Mouse (Mus musculus) embryonic facial prominence, embryonic 13.5 days (tissue): ENCODE measurements around the gene Rbbp6. TPM values are rescaled to one million over a fixed set of nuclear protein-coding genes. Genes with fewer than 3 reads are reported as not detected.

Source experiments
- ATAC-seq: fragments of 200-750 bp; cut with Nextera tagmentation; 2 replicates; pipeline ENCODE4 v1.8.0; 2017; ENCODE audit warnings: low read depth; ENCODE audit not compliant: insufficient number of reproducible peaks, insufficient read depth, low FRiP score, low TSS enrichment
- H3K27ac ChIP-seq: fragments of 300-500 bp; sonication (generic); 2 replicates; pipeline ENCODE4 v1.5.1; 2015; ENCODE audit warnings: moderate library complexity, mild to moderate bottlenecking, inconsistent platforms
- H3K27me3 ChIP-seq: fragments of 300-500 bp; sonication (generic); 2 replicates; pipeline ENCODE4 v1.6.1; 2015; ENCODE audit warnings: mild to moderate bottlenecking, inconsistent platforms
- H3K36me3 ChIP-seq: fragments of 300-500 bp; sonication (generic); 2 replicates; pipeline ENCODE4 v1.6.1; 2015; ENCODE audit warnings: mild to moderate bottlenecking, inconsistent platforms
- H3K4me1 ChIP-seq: fragments of 300-500 bp; sonication (generic); 2 replicates; pipeline ENCODE4 v1.6.1; 2015; ENCODE audit warnings: inconsistent platforms
- H3K4me2 ChIP-seq: fragments of 300-500 bp; sonication (generic); 2 replicates; pipeline ENCODE4 v1.6.1; 2015; ENCODE audit warnings: moderate library complexity, mild to moderate bottlenecking, inconsistent platforms
- H3K4me3 ChIP-seq: fragments of 300-500 bp; sonication (generic); 2 replicates; pipeline ENCODE4 v1.5.1; 2015; ENCODE audit warnings: mild to moderate bottlenecking, inconsistent platforms
- H3K9ac ChIP-seq: fragments of 300-500 bp; sonication (generic); 2 replicates; pipeline ENCODE4 v1.6.1; 2015; ENCODE audit warnings: mild to moderate bottlenecking, inconsistent platforms
- H3K9me3 ChIP-seq: fragments of 300-500 bp; sonication (generic); 2 replicates; pipeline ENCODE4 v1.6.1; 2016; ENCODE audit warnings: inconsistent platforms
- WGBS: fragments of 180-500 bp; shearing (Covaris S2); methylation state at CpG from one replicate; pipeline ENCODE4 v1.1.7; 2015; ENCODE audit warnings: mixed read lengths; 5-methylcytosine and 5-hydroxymethylcytosine counted together
- polyA plus RNA-seq: library from polyadenylated mRNA; unstranded; fragments of >200 nt; fragmentation: Nextera tagmentation; extraction: Ambion mirVana; gene quantifications from 2 replicates; pipeline ENCODE4 v1.2.1, GENCODE M21; 2015

Rbbp6 gene
- polyA plus RNA-seq, 1 experiment from 2014 or later, result 41.0 TPM

GRCm38 (mm10) chr7:122979514-122979913 is 14.0 kb downstream of the Rbbp6 start:
- Histone ChIP-seq H3K9ac (no peak overlapping the region), H3K9me3 (no peaks in the 10 kb centered on the region), H3K27ac (no peak overlapping the region), H3K36me3 (peaks cover 36% of the 10 kb centered on the region), H3K27me3 (no peaks in the 10 kb centered on the region), H3K4me2 (no peak overlapping the region), H3K4me3 (no peak overlapping the region), H3K4me1 (no peaks in the 10 kb centered on the region)
- WGBS, result 80% methylated on average over 1 of the region's 1 CpGs
- no peak for ATAC-seq

GRCm38 (mm10) chr7:122998189-122998588 is 32.7 kb downstream of the Rbbp6 start:
- H3K4me2 ChIP-seq, result no peak overlapping the region
- H3K36me3 ChIP-seq, result peaks cover 90% of the 10 kb centered on the region
- no peaks in the 10 kb centered on the region for H3K27me3 ChIP-seq
- no peaks in the 10 kb centered on the region for H3K4me1 ChIP-seq
- H3K27ac ChIP-seq, result no peak overlapping the region
- no peak overlapping the region for H3K4me3 ChIP-seq
- H3K9me3 ChIP-seq, result no peaks in the 10 kb centered on the region
- H3K9ac ChIP-seq, result no peak overlapping the region
- no peak for ATAC-seq
- WGBS, result 79% methylated on average over 3 of the region's 3 CpGs

- H3K4me3 ChIP-seq, result no peak overlapping the region
- H3K9me3 ChIP-seq, result no peaks in the 10 kb centered on the region
- no peak overlapping the region for H3K4me2 ChIP-seq
- no peaks in the 10 kb centered on the region for H3K4me1 ChIP-seq
- H3K36me3 ChIP-seq, result peaks cover 92% of the 10 kb centered on the region
- no peak overlapping the region for H3K9ac ChIP-seq
- no peak overlapping the region for H3K27ac ChIP-seq
- no peak for ATAC-seq
- no peaks in the 10 kb centered on the region for H3K27me3 ChIP-seq
- 88% methylated on average over 11 of the region's 11 CpGs for WGBS
Observed at GRCm38 (mm10) chr7:122999871-123000396, 34.4 kb downstream of the Rbbp6 start.

- Histone ChIP-seq H3K27ac (no peak overlapping the region), H3K4me1 (no peaks in the 10 kb centered on the region), H3K9me3 (no peaks in the 10 kb centered on the region), H3K4me3 (no peak overlapping the region), H3K36me3 (peaks cover 84% of the 10 kb centered on the region), H3K9ac (no peak overlapping the region), H3K4me2 (no peak overlapping the region), H3K27me3 (no peaks in the 10 kb centered on the region)
- WGBS, result 93% methylated on average over 16 of the region's 16 CpGs
- ATAC-seq, result no peak
Observed at GRCm38 (mm10) chr7:123000796-123001195, 35.3 kb downstream of the Rbbp6 start.

GRCm38 (mm10) chr7:123001341-123002027 is 36.0 kb downstream of the Rbbp6 start:
- H3K4me3 ChIP-seq, result no peak overlapping the region
- no peaks in the 10 kb centered on the region for H3K9me3 ChIP-seq
- no peak overlapping the region for H3K4me2 ChIP-seq
- WGBS, result 90% methylated on average over 20 of the region's 20 CpGs
- no peak overlapping the region for H3K27ac ChIP-seq
- H3K9ac ChIP-seq, result no peak overlapping the region
- peaks cover 77% of the 10 kb centered on the region for H3K36me3 ChIP-seq
- ATAC-seq, result no peak
- H3K4me1 ChIP-seq, result no peaks in the 10 kb centered on the region
- no peaks in the 10 kb centered on the region for H3K27me3 ChIP-seq

- Histone ChIP-seq H3K4me1 (no peaks in the 10 kb centered on the region), H3K4me2 (no peak overlapping the region), H3K9ac (no peak overlapping the region), H3K27me3 (no peaks in the 10 kb centered on the region), H3K9me3 (no peaks in the 10 kb centered on the region), H3K4me3 (no peak overlapping the region), H3K27ac (no peak overlapping the region), H3K36me3 (peaks cover 72% of the 10 kb centered on the region)
- 92% methylated on average over 6 of the region's 6 CpGs for WGBS
- no peak for ATAC-seq
Observed at GRCm38 (mm10) chr7:123002028-123002410, 36.5 kb downstream of the Rbbp6 start.

- H3K9ac ChIP-seq, result no peak overlapping the region
- 93% methylated on average over 4 of the region's 4 CpGs for whole genome bisulfite sequencing
Observed at GRCm38 (mm10) chr7:123003207-123003606, 37.7 kb downstream of the Rbbp6 start.

GRCm38 (mm10) chr7:123004442-123004841 is 39.0 kb downstream of the Rbbp6 start:
- H3K9ac ChIP-seq, result no peak overlapping the region
- H3K27ac ChIP-seq, result no peak overlapping the region
- H3K4me1 ChIP-seq, result no peaks in the 10 kb centered on the region
- H3K27me3 ChIP-seq, result no peaks in the 10 kb centered on the region
- WGBS, result 96% methylated on average over 5 of the region's 5 CpGs
- H3K4me2 ChIP-seq, result no peak overlapping the region
- peaks cover 52% of the 10 kb centered on the region for H3K36me3 ChIP-seq
- ATAC-seq, result no peak
- no peak overlapping the region for H3K4me3 ChIP-seq
- H3K9me3 ChIP-seq, result no peaks in the 10 kb centered on the region

More at GRCm38 (mm10) chr7:123003207-123003606, 37.7 kb downstream of the Rbbp6 start:
- H3K27ac ChIP-seq, result no peak overlapping the region
- no peaks in the 10 kb centered on the region for H3K4me1 ChIP-seq
- no peaks in the 10 kb centered on the region for H3K9me3 ChIP-seq
- no peaks in the 10 kb centered on the region for H3K27me3 ChIP-seq
- H3K4me2 ChIP-seq, result no peak overlapping the region
- H3K4me3 ChIP-seq, result no peak overlapping the region
- peaks cover 64% of the 10 kb centered on the region for H3K36me3 ChIP-seq
- no peak for ATAC-seq

- Histone ChIP-seq H3K9ac (no peak overlapping the region), H3K4me2 (no peak overlapping the region), H3K27ac (no peak overlapping the region), H3K4me3 (no peak overlapping the region), H3K36me3 (peaks cover 35% of the 10 kb centered on the region), H3K9me3 (no peaks in the 10 kb centered on the region), H3K4me1 (no peaks in the 10 kb centered on the region), H3K27me3 (no peaks in the 10 kb centered on the region)
- no peak for ATAC-seq
- WGBS, result 67% methylated on average over 2 of the region's 2 CpGs
Observed at GRCm38 (mm10) chr7:123006251-123006650, 40.8 kb downstream of the Rbbp6 start.

GRCm38 (mm10) chr7:123007743-123008142 is 42.3 kb downstream of the Rbbp6 start:
- ATAC-seq, result no peak
- Histone ChIP-seq H3K27ac (no peak overlapping the region), H3K9ac (no peak overlapping the region), H3K27me3 (no peaks in the 10 kb centered on the region), H3K4me2 (no peak overlapping the region), H3K36me3 (peaks cover 22% of the 10 kb centered on the region), H3K4me3 (no peak overlapping the region), H3K9me3 (no peaks in the 10 kb centered on the region), H3K4me1 (no peaks in the 10 kb centered on the region)
- WGBS, result 83% methylated on average over 4 of the region's 4 CpGs

GRCm38 (mm10) chr7:123013466-123013865 is 48.0 kb downstream of the Rbbp6 start:
- Histone ChIP-seq H3K27ac (no peak overlapping the region), H3K9ac (no peak overlapping the region), H3K9me3 (no peaks in the 10 kb centered on the region), H3K36me3 (no peaks in the 10 kb centered on the region), H3K4me2 (no peak overlapping the region), H3K4me1 (no peaks in the 10 kb centered on the region), H3K27me3 (no peaks in the 10 kb centered on the region), H3K4me3 (no peak overlapping the region)
- ATAC-seq, result no peak
- 75% methylated on average over 5 of the region's 5 CpGs for WGBS

GRCm38 (mm10) chr7:123014729-123015128 is 49.2 kb downstream of the Rbbp6 start:
- H3K4me1 ChIP-seq, result no peaks in the 10 kb centered on the region
- 81% methylated on average over 7 of the region's 7 CpGs for WGBS

More at GRCm38 (mm10) chr7:123014729-123015128, 49.2 kb downstream of the Rbbp6 start:
- no peaks in the 10 kb centered on the region for H3K9me3 ChIP-seq
- H3K36me3 ChIP-seq, result no peaks in the 10 kb centered on the region
- no peak overlapping the region for H3K4me3 ChIP-seq
- no peak overlapping the region for H3K4me2 ChIP-seq
- no peak for ATAC-seq
- no peak overlapping the region for H3K27ac ChIP-seq
- H3K9ac ChIP-seq, result no peak overlapping the region
- H3K27me3 ChIP-seq, result no peaks in the 10 kb centered on the region
